Mouse (Mus musculus) stomach, postnatal 0 days (tissue): ENCODE measurements at regions not wholly inside any gene's neighbourhood (a gene's known extent, or its start where the extent isn't known, plus 50 kb on each side); places are given as distances from the start of the nearest gene placed in this dataset.

Experiments used
- ATAC-seq: fragments of 200-750 bp; cut with Nextera tagmentation; 2 replicates; pipeline ENCODE4 v1.8.0; 2017; ENCODE audit not compliant: low FRiP score, low TSS enrichment
- DNase-seq: peaks from one replicate; pipeline ENCODE4 v3.0.0-alpha.2; 2016; ENCODE audit warnings: low spot score
- H3K27ac ChIP-seq: fragments of 300-500 bp; sonication (generic); replicated peaks from 2 replicates; pipeline ENCODE4 v1.5.1; 2014; ENCODE audit warnings: mild to moderate bottlenecking, control low read depth
- H3K27me3 ChIP-seq: fragments of 300-500 bp; sonication (generic); 2 replicates; pipeline ENCODE4 v1.6.1; 2014; ENCODE audit warnings: low read length; ENCODE audit not compliant: control insufficient read depth, insufficient read depth
- H3K36me3 ChIP-seq: fragments of 300-500 bp; sonication (generic); 2 replicates; pipeline ENCODE4 v1.6.1; 2014; ENCODE audit warnings: low read length, mixed read lengths; ENCODE audit not compliant: control insufficient read depth, insufficient read depth
- H3K4me1 ChIP-seq: fragments of 300-500 bp; sonication (generic); replicated peaks from 2 replicates; pipeline ENCODE4 v1.6.1; 2014; ENCODE audit warnings: antibody characterized with exemption; ENCODE audit not compliant: control insufficient read depth, insufficient read depth
- H3K4me2 ChIP-seq: fragments of 300-500 bp; sonication (generic); replicated peaks from 2 replicates; pipeline ENCODE4 v1.6.1; 2014; ENCODE audit warnings: low read depth, mild to moderate bottlenecking, control low read depth, moderate library complexity
- H3K4me3 ChIP-seq: fragments of 300-500 bp; sonication (generic); 2 replicates; pipeline ENCODE4 v1.5.1; 2014; ENCODE audit warnings: low read depth, low read length, control low read depth
- H3K9ac ChIP-seq: fragments of 300-500 bp; sonication (generic); 2 replicates; pipeline ENCODE4 v1.6.1; 2014; ENCODE audit warnings: mild to moderate bottlenecking, low read length, control low read depth, mixed read lengths
- H3K9me3 ChIP-seq: fragments of 300-500 bp; sonication (generic); 2 replicates; pipeline ENCODE4 v1.6.1; 2016; ENCODE audit warnings: low read length; ENCODE audit not compliant: control insufficient read depth
- CTCF ChIP-seq: IDR thresholded peaks from 2 replicates; pipeline ENCODE4 v1.5.1; 2016; ENCODE audit warnings: antibody characterized with exemption, low read depth, mild to moderate bottlenecking, moderate library complexity
- EP300 ChIP-seq: optimal IDR thresholded peaks from 2 replicates; pipeline ENCODE3; 2016; ENCODE audit warnings: antibody characterized with exemption
- WGBS: fragments of 180-500 bp; shearing (Covaris S2); extraction: QIAGEN DNeasy Blood & Tissue Kit; methylation state at CpG from one replicate; pipeline ENCODE4 v1.1.7; 2014; 5-methylcytosine and 5-hydroxymethylcytosine counted together

- Histone ChIP-seq H3K4me1 (no peaks in the 10 kb centered on the region), H3K9ac (no peak overlapping the region), H3K4me3 (no peak overlapping the region), H3K36me3 (no peaks in the 10 kb centered on the region), H3K4me2 (no peak overlapping the region), H3K27ac (no peak overlapping the region), H3K27me3 (no peaks in the 10 kb centered on the region), H3K9me3 (no peaks in the 10 kb centered on the region)
- DNase-seq (no peak), ATAC-seq (no peak)
- 49% methylated on average over 4 of the region's 4 CpGs for WGBS
- TF ChIP-seq EP300: no peak
- TF ChIP-seq CTCF: peak; percentile 66
Observed at GRCm38 (mm10) chr3:29890764-29891163, 657.0 kb downstream of the Mecom start.

GRCm38 (mm10) chr3:29890286-29890685 is 657.5 kb downstream of the Mecom start:
- WGBS: 61% methylated on average over 1 of the region's 1 CpGs
- ATAC-seq: no peak
- no peak overlapping the region for H3K4me3 ChIP-seq
- no peaks in the 10 kb centered on the region for H3K36me3 ChIP-seq
- no peaks in the 10 kb centered on the region for H3K27me3 ChIP-seq
- no peaks in the 10 kb centered on the region for H3K4me1 ChIP-seq
- no peaks in the 10 kb centered on the region for H3K9me3 ChIP-seq
- TF ChIP-seq CTCF (no peak), EP300 (no peak)
- no peak overlapping the region for H3K4me2 ChIP-seq
- H3K9ac ChIP-seq: no peak overlapping the region
- no peak overlapping the region for H3K27ac ChIP-seq
- no peak for DNase-seq

GRCm38 (mm10) chr3:29889638-29890037 is 658.2 kb downstream of the Mecom start:
- Histone ChIP-seq H3K27ac (no peak overlapping the region), H3K27me3 (no peaks in the 10 kb centered on the region), H3K4me2 (no peak overlapping the region), H3K4me1 (no peaks in the 10 kb centered on the region), H3K9me3 (no peaks in the 10 kb centered on the region), H3K9ac (no peak overlapping the region), H3K36me3 (no peaks in the 10 kb centered on the region), H3K4me3 (no peak overlapping the region)
- 71% methylated on average over 2 of the region's 2 CpGs for WGBS
- ATAC-seq (no peak), DNase-seq (no peak)
- TF ChIP-seq EP300: no peak
- no peak for TF ChIP-seq CTCF

GRCm38 (mm10) chr3:29879966-29880365 is 667.8 kb downstream of the Mecom start:
- no peak overlapping the region for H3K4me2 ChIP-seq
- 37% methylated on average over 3 of the region's 3 CpGs for WGBS
- no peaks in the 10 kb centered on the region for H3K9me3 ChIP-seq
- no peak for TF ChIP-seq CTCF
- DNase-seq (no peak), ATAC-seq (no peak)
- H3K36me3 ChIP-seq: no peaks in the 10 kb centered on the region
- no peak overlapping the region for H3K4me3 ChIP-seq
- no peaks in the 10 kb centered on the region for H3K4me1 ChIP-seq
- H3K27ac ChIP-seq: no peak overlapping the region
- H3K9ac ChIP-seq: no peak overlapping the region
- H3K27me3 ChIP-seq: no peaks in the 10 kb centered on the region

- Histone ChIP-seq H3K9ac (no peak overlapping the region), H3K27me3 (no peaks in the 10 kb centered on the region), H3K36me3 (no peaks in the 10 kb centered on the region), H3K4me3 (no peak overlapping the region), H3K27ac (no peak overlapping the region), H3K4me1 (no peaks in the 10 kb centered on the region), H3K4me2 (no peak overlapping the region), H3K9me3 (no peaks in the 10 kb centered on the region)
- DNase-seq (no peak), ATAC-seq (no peak)
- WGBS: 74% methylated on average over 5 of the region's 5 CpGs
- TF ChIP-seq EP300: no peak
- TF ChIP-seq CTCF: no peak
Observed at GRCm38 (mm10) chr3:29875768-29876167, 672.0 kb downstream of the Mecom start.

GRCm38 (mm10) chr3:29862437-29862836 is 685.4 kb downstream of the Mecom start:
- H3K27me3 ChIP-seq: no peaks in the 10 kb centered on the region
- H3K4me3 ChIP-seq: no peak overlapping the region
- no peaks in the 10 kb centered on the region for H3K36me3 ChIP-seq
- H3K27ac ChIP-seq: no peak overlapping the region
- WGBS: 77% methylated on average over 4 of the region's 4 CpGs
- TF ChIP-seq EP300 (no peak), CTCF (no peak)
- no peak overlapping the region for H3K9ac ChIP-seq
- H3K9me3 ChIP-seq: no peaks in the 10 kb centered on the region
- DNase-seq: no peak
- H3K4me1 ChIP-seq: no peaks in the 10 kb centered on the region
- no peak overlapping the region for H3K4me2 ChIP-seq
- no peak for ATAC-seq
